Mouse (Mus musculus): ENCODE measurements around the gene Pygl.

- TF ChIP-seq SMC3 (IDR thresholded peaks at IDR 0.05; ENCODE audit: low read depth, low read length) (no peak), USF1 (IDR thresholded peaks at IDR 0.05; ENCODE audit: low read depth, low read length) (no peak)
Measured at GRCm38 (mm10) chr12:70226655-70227054, 4.6 kb downstream of the Pygl start.

Data from MEL (cell line).